Mouse (Mus musculus) heart, postnatal 0 days (tissue): ENCODE data around the gene Sapcd2.
A peak's percentile ranks its signal among the peaks of the same experiment; 100 is the strongest.

Experiments
- CTCF ChIP-seq: IDR thresholded peaks from 2 replicates; pipeline ENCODE4 v1.5.1; 2016; ENCODE audit warnings: antibody characterized with exemption, control low read depth, low read depth
- EP300 ChIP-seq: IDR thresholded peaks from 2 replicates; pipeline ENCODE4 v1.6.1; 2016; ENCODE audit warnings: antibody characterized with exemption, low read depth

- TF ChIP-seq CTCF (0 out of 2 replicates have a peak, but pooled peaks have one; percentile 3), EP300 (no peak)
Measured at GRCm38 (mm10) chr2:25331470-25331869, 40.7 kb upstream of the Sapcd2 start.
